Mouse (Mus musculus) heart, embryonic 11.5 days (tissue): ENCODE measurements around the gene Psmg1. TPM values are rescaled to one million over a fixed set of nuclear protein-coding genes. Genes with fewer than 3 reads are reported as not detected.

ENCODE experiments used
- ATAC-seq: fragments of 200-750 bp; cut with Nextera tagmentation; replicated peaks from 2 replicates; pipeline ENCODE4 v1.8.0; 2017; ENCODE audit warnings: moderate library complexity; ENCODE audit not compliant: insufficient number of reproducible peaks, low FRiP score, low TSS enrichment
- H3K27ac ChIP-seq: fragments of 300-500 bp; sonication (generic); 2 replicates; pipeline ENCODE4 v1.5.1; 2014; ENCODE audit warnings: mild to moderate bottlenecking, low read depth, low read length
- H3K27me3 ChIP-seq: fragments of 300-500 bp; sonication (generic); 2 replicates; pipeline ENCODE4 v1.6.1; 2014; ENCODE audit warnings: mild to moderate bottlenecking, low read length, mixed read lengths; ENCODE audit not compliant: control insufficient read depth, insufficient read depth
- H3K36me3 ChIP-seq: fragments of 300-500 bp; sonication (generic); 2 replicates; pipeline ENCODE4 v1.6.1; 2014; ENCODE audit warnings: mild to moderate bottlenecking, low read length, moderate library complexity, mixed read lengths; ENCODE audit not compliant: control insufficient read depth, insufficient read depth
- H3K4me1 ChIP-seq: fragments of 300-500 bp; sonication (generic); 2 replicates; pipeline ENCODE4 v1.6.1; 2014; ENCODE audit warnings: low read length; ENCODE audit not compliant: control insufficient read depth, insufficient read depth
- H3K4me2 ChIP-seq: fragments of 300-500 bp; sonication (generic); 2 replicates; pipeline ENCODE4 v1.6.1; 2014; ENCODE audit warnings: mild to moderate bottlenecking, moderate library complexity
- H3K4me3 ChIP-seq: fragments of 300-500 bp; sonication (generic); 2 replicates; pipeline ENCODE4 v1.5.1; 2014; ENCODE audit warnings: low read depth, low read length
- H3K9ac ChIP-seq: fragments of 300-500 bp; sonication (generic); 2 replicates; pipeline ENCODE4 v1.6.1; 2014; ENCODE audit warnings: mild to moderate bottlenecking, low read depth, low read length, moderate library complexity
- H3K9me3 ChIP-seq: fragments of 300-500 bp; sonication (generic); replicated peaks from 2 replicates; pipeline ENCODE4 v1.6.1; 2016; ENCODE audit warnings: low read length; ENCODE audit not compliant: control insufficient read depth
- WGBS: fragments of 180-500 bp; shearing (Covaris S2); extraction: QIAGEN DNeasy Blood & Tissue Kit; methylation state at CpG from one replicate; pipeline ENCODE4 v1.1.7; 2014; ENCODE audit not compliant: insufficient replicate concordance; 5-methylcytosine and 5-hydroxymethylcytosine counted together
- polyA plus RNA-seq: library from polyadenylated mRNA; unstranded; fragments of >200 nt; fragmentation: Nextera tagmentation; extraction: Ambion mirVana; gene quantifications from 2 replicates; pipeline ENCODE4 v1.2.1, GENCODE M21; 2014

Psmg1 gene
- polyA plus RNA-seq, 1 experiment from 2014 or later = 83.1 TPM

- Histone ChIP-seq H3K27me3 (no peaks in the 10 kb centered on the region), H3K9ac (no peak overlapping the region), H3K4me3 (no peak overlapping the region), H3K4me2 (no peak overlapping the region), H3K36me3 (no peaks in the 10 kb centered on the region), H3K27ac (no peak overlapping the region), H3K9me3 (peaks cover 3% of the 10 kb centered on the region; the same call in 1 of the 2 replicates), H3K4me1 (no peaks in the 10 kb centered on the region)
- no peak for ATAC-seq
- 83% methylated on average over 4 of the region's 4 CpGs for WGBS
Observed at GRCm38 (mm10) chr16:95953159-95953650, 37.6 kb downstream of the Psmg1 start.

DNA sequence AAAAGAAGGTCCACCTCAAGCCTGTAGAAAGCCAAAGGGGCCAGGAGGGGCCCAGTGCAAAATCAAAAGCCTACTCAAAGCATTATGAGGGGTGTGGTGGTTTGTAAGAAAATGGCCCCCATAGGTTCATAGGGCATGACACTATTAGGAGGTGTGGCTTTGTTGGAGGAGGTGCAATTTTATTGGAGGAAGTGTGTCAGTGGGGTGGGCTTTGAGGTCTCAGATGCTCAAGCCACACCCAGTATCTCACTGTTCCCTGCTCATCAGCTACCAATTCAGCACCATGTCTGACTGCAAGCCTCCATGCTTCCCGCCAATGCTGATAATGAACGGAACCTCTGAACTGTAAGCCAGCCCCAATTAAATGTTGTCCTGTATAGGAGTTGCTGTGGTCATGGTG lies 39.3 kb downstream of the Psmg1 start:
- 89% methylated on average over 2 of the region's 2 CpGs for WGBS

DNA sequence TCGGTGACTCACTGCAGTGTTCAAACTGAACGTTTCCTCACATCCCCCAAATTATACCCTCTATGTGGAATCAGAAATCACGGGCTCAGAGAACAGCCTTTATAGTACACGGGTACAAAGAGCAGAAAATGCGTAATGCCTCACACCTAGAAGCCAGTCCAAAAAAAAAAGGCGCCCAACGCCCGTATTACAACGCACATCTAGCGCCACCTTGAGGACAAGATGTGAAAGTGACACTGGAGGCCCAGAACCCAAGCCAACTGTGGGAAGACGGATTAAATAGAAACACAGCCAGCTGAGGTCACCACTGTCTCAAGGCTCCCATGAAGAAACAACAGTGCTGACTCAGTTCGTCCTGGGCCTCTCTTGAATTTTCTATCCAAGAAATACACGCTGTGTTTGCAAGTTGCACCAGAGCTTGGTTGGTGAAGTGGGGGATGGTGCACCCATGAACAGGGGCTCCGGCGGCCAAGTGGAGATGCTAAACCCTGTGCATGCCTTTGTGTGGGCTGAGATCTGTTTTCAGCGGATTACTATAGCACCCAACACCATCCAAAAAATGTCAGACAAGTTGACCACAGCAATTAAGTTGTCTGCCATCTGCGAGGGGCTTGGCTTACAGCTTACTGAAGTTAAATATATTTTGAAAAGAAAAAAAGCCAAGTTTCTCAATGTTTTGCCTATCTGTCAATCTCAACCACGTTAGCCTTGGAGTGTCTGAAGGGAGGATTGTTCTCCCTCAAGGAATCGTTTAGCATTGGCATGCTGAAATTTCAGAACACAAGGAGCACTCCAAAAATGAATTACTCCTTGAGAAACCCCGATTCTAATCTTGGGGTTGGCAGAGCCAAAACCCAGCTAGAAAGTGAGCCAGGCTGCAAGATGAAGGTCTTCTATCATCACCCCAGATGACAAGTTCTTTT lies 45.1 kb downstream of the Psmg1 start:
- WGBS = 28% methylated on average over 20 of the region's 20 CpGs
- no peak overlapping the region for H3K27ac ChIP-seq
- H3K27me3 ChIP-seq = no peaks in the 10 kb centered on the region
- H3K36me3 ChIP-seq = no peaks in the 10 kb centered on the region
- H3K4me2 ChIP-seq = no peak overlapping the region; the same call in 1 of the 2 replicates
- no peaks in the 10 kb centered on the region for H3K9me3 ChIP-seq
- no peak overlapping the region for H3K4me3 ChIP-seq
- H3K9ac ChIP-seq = no peak overlapping the region
- 0 out of 2 replicates have a peak, but pooled peaks cover 3% of the 10 kb centered on the region for H3K4me1 ChIP-seq
- ATAC-seq = no peak

More for the DNA sequence above, 39.3 kb downstream of the Psmg1 start:
- Histone ChIP-seq H3K27me3 (no peaks in the 10 kb centered on the region), H3K4me2 (no peak overlapping the region), H3K9ac (no peak overlapping the region), H3K4me1 (no peaks in the 10 kb centered on the region), H3K4me3 (no peak overlapping the region), H3K27ac (no peak overlapping the region), H3K36me3 (no peaks in the 10 kb centered on the region), H3K9me3 (peaks cover 3% of the 10 kb centered on the region; the same call in 1 of the 2 replicates)
- no peak for ATAC-seq

DNA sequence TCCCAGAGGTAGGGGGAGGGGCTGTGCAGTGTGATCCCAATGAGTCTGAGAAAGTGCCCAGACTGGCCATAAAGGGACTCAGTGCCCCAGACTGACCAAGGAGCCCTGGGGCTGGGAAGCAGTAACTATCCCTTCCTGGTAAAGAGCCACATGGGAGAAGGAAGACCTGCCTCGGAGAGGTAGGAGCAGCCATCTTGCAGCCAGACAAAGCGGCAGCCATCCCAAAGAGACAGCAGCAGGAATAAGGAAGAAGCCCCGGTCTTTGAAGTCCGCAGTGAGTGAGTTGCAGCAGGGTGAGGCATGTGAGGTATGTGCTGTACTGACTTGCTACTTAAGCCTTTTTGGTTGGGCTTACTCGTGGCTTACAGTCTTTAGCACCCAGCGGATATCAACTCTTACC lies 47.6 kb downstream of the Psmg1 start:
- H3K27me3 ChIP-seq = no peaks in the 10 kb centered on the region

DNA sequence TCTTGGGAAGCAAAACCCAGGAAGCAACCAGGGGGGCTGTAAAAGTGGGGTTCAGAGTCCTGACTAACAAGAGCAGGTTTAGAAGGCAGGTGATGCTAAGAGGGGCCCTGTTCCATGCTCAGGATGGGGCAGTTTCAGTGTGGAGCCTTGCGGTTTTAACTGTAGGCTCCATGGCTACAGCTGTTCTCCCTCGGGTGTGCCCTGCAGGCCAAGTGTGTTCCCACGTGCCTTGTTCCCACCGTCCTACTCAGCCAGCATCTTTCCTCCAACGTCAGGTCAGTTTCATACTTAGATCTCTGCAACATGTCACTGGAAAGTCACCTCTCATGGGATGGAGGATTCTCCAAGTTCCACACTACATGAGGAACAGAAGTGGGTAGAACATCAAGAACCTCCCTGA lies 49.2 kb downstream of the Psmg1 start:
- Histone ChIP-seq H3K27ac (no peak overlapping the region), H3K27me3 (no peaks in the 10 kb centered on the region), H3K4me2 (no peak overlapping the region), H3K36me3 (no peaks in the 10 kb centered on the region), H3K4me3 (no peak overlapping the region), H3K4me1 (0 out of 2 replicates have a peak, but pooled peaks cover 3% of the 10 kb centered on the region), H3K9ac (no peak overlapping the region), H3K9me3 (peaks cover 6% of the 10 kb centered on the region)
- 83% methylated on average over 5 of the region's 5 CpGs for WGBS
- no peak for ATAC-seq

More for the DNA sequence above, 47.6 kb downstream of the Psmg1 start:
- no peak overlapping the region for H3K27ac ChIP-seq
- no peak overlapping the region for H3K9ac ChIP-seq
- 81% methylated on average over 6 of the region's 6 CpGs for WGBS
- H3K4me3 ChIP-seq = no peak overlapping the region
- no peaks in the 10 kb centered on the region for H3K36me3 ChIP-seq
- no peaks in the 10 kb centered on the region; the same call in 1 of the 2 replicates for H3K9me3 ChIP-seq
- no peak overlapping the region for H3K4me2 ChIP-seq
- ATAC-seq = no peak
- 0 out of 2 replicates have a peak, but pooled peaks cover 3% of the 10 kb centered on the region for H3K4me1 ChIP-seq

DNA sequence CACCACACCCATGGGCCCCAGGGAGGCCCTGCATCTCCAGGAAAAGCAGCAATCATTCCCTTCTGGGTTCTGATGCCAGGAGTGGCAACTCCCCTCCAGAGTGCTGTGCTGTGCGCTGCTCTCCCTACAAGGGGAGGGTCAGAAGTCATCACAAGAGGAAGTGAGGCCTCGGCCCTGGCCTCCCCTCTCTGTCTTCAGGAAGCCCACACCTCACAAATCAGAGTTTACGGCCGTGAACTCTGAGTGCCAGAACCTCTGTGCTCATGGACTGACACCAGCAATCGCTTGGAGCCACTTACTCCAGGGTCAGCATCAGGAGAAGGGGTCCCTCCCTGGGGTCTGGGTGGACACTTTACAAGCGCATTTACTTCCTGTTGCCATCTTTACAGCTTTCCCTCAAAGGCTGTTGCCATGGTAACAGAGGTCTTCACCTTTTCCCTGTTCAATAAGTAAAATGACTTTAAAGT lies 55.2 kb downstream of the Psmg1 start:
- H3K9me3 ChIP-seq = peaks cover 6% of the 10 kb centered on the region
- no peaks in the 10 kb centered on the region for H3K4me1 ChIP-seq
- no peak overlapping the region for H3K4me2 ChIP-seq
- H3K27me3 ChIP-seq = no peaks in the 10 kb centered on the region
- no peak for ATAC-seq
- no peaks in the 10 kb centered on the region for H3K36me3 ChIP-seq
- 38% methylated on average over 6 of the region's 6 CpGs for WGBS
- no peak overlapping the region for H3K4me3 ChIP-seq
- H3K9ac ChIP-seq = no peak overlapping the region
- no peak overlapping the region for H3K27ac ChIP-seq

GRCm38 (mm10) chr16:95932860-95933259 lies 57.9 kb downstream of the Psmg1 start:
- Histone ChIP-seq H3K27ac (no peak overlapping the region), H3K4me1 (no peaks in the 10 kb centered on the region), H3K4me3 (no peak overlapping the region), H3K4me2 (no peak overlapping the region), H3K36me3 (no peaks in the 10 kb centered on the region), H3K9ac (no peak overlapping the region), H3K9me3 (peaks cover 6% of the 10 kb centered on the region), H3K27me3 (no peaks in the 10 kb centered on the region)
- ATAC-seq = no peak
- 76% methylated on average over 6 of the region's 6 CpGs for WGBS

- Histone ChIP-seq H3K4me3 (no peak overlapping the region), H3K4me2 (no peak overlapping the region), H3K9ac (no peak overlapping the region), H3K36me3 (no peaks in the 10 kb centered on the region), H3K27ac (no peak overlapping the region), H3K27me3 (no peaks in the 10 kb centered on the region), H3K4me1 (no peaks in the 10 kb centered on the region), H3K9me3 (no peaks in the 10 kb centered on the region)
- 82% methylated on average over 12 of the region's 12 CpGs for WGBS
- no peak for ATAC-seq
Observed at GRCm38 (mm10) chr16:95931509-95931908, 59.3 kb downstream of the Psmg1 start.
